17 mouse cellular contexts compared by ENCODE assay signal in the genomic region with DNA sequence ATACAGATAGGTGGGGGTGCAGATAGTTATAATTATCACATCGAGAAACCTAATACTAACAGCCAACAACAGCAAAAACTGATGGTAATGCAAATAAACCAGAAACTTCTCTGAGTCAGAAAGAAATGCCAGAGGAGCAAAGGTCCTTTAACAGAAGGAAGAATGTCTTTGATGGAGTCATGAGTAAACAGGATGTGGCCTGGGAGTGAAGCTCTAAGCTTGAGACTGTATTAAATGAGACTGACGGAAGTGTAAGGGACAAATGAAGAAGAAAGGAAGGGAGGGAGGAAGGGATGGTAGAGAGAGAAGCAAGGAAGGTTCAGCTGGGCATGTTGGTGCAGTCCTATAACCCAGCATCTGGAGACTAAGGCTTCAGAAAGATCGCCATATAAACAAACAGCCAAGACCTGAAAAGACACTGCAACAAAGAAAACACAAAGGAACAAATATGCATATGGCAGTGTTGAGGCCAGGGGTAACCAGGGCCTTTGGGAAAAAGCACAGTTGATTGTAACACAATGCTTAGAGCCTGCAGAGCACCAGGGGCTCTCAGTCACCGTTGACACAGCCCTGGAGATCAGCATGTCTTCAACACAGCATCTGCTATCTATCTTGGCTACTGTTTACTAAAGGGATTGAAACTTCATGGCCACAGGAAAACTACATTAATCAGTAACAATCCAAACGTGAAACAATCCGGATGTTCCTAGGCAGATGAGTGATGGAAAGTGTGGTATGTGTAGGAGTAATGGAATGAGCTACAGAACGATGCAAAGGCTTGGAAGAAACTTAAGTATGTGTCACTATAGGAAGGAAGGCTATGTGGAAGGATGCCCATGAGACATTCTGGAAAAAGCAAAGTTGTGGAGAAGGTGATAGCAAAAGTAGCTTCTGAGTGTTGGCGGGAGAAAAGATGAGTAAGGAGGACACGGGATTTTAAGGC.
A peak's percentile ranks its signal among the peaks of the same experiment; 100 is the strongest.
DNase-seq lines count a peak whose midpoint lies in the region; ATAC-seq and TF ChIP-seq lines count a peak whose summit lies in the region.
"Had no signal": no experiment of that assay in that cellular context is flagged by ENCODE, and none has a peak within 500 bp of the region (broad histone marks: within the 10 kb centered on the region; RNA-seq: fewer than 3 reads in every experiment).

No protein-coding gene starts in this region.

- TF ChIP-seq CTCF in stomach, postnatal 0 days (IDR thresholded peaks at IDR 0.05; ENCODE audit: low read depth) = no peak
- no peak for TF ChIP-seq CTCF in thymus, adult 2 months (IDR thresholded peaks at IDR 0.05; ENCODE audit: borderline replicate concordance, control insufficient read depth, extremely low read depth, insufficient read depth, low read length, poor library complexity)
- TF ChIP-seq CTCF in midbrain, postnatal 0 days (IDR thresholded peaks at IDR 0.05) = no peak

- no peak overlapping the region for H3K4me3 ChIP-seq in heart, embryonic 15.5 days
- H3K4me3 ChIP-seq in lung, embryonic 15.5 days = no peak overlapping the region
- no peak overlapping the region for H3K4me3 ChIP-seq in stomach, postnatal 0 days (ENCODE audit: low read depth, low read length)
- H3K4me3 ChIP-seq in thymus, adult 2 months (ENCODE audit: control insufficient read depth, insufficient read depth, low read length) = no peak overlapping the region
- H3K4me3 ChIP-seq in midbrain, postnatal 0 days (ENCODE audit: low read depth, low read length) = no peak overlapping the region
- H3K4me3 ChIP-seq: limb, embryonic 13.5 days; neural tube, embryonic 15.5 days had no signal

- H3K9ac ChIP-seq in heart, embryonic 15.5 days = no peak overlapping the region
- no peak overlapping the region for H3K9ac ChIP-seq in lung, embryonic 15.5 days
- H3K9ac ChIP-seq in stomach, postnatal 0 days (ENCODE audit: low read length) = no peak overlapping the region
- no peak overlapping the region for H3K9ac ChIP-seq in midbrain, postnatal 0 days (replicated peaks; ENCODE audit: low read length, poor library complexity, severe bottlenecking)
- H3K9ac ChIP-seq: forebrain, postnatal 0 days; limb, embryonic 13.5 days; neural tube, embryonic 15.5 days had no signal

- no peaks in the 10 kb centered on the region for H3K4me1 ChIP-seq in heart, embryonic 15.5 days (replicated peaks)
- H3K4me1 ChIP-seq in lung, embryonic 15.5 days = peaks cover 17% of the 10 kb centered on the region; the same call in 1 of the 2 replicates
- H3K4me1 ChIP-seq in stomach, postnatal 0 days (replicated peaks; ENCODE audit: control insufficient read depth, insufficient read depth) = no peaks in the 10 kb centered on the region
- H3K4me1 ChIP-seq in thymus, adult 2 months (replicated peaks; ENCODE audit: control insufficient read depth, insufficient read depth, low read length) = no peaks in the 10 kb centered on the region
- H3K4me1 ChIP-seq in midbrain, postnatal 0 days (ENCODE audit: insufficient read depth, low read length) = no peaks in the 10 kb centered on the region; the same call in 1 of the 2 replicates
- H3K4me1 ChIP-seq: limb, embryonic 13.5 days; neural tube, embryonic 15.5 days had no signal

- DNase-seq in heart, adult 18-20 months = no peak
- DNase-seq in lung, postnatal 4 days = no peak
- peak; percentile 45 for DNase-seq in induced T-regulatory cell, adult 2 months (ENCODE audit: low read depth)
- no peak for DNase-seq in stomach, postnatal 0 days (ENCODE audit: low spot score)
- no peak for DNase-seq in thymus, adult 2 months
- no peak for DNase-seq in midbrain, postnatal 0 days (ENCODE audit: low spot score)
- DNase-seq: adrenal gland, adult 8-10 months; cerebellum, postnatal 10 days; forebrain, postnatal 0 days; heart, postnatal 36 days; right cerebral cortex, adult 18-20 months; thymus, postnatal 14 days had no signal

- no peaks in the 10 kb centered on the region for H3K27me3 ChIP-seq in heart, embryonic 15.5 days
- no peaks in the 10 kb centered on the region for H3K27me3 ChIP-seq in lung, embryonic 15.5 days
- no peaks in the 10 kb centered on the region for H3K27me3 ChIP-seq in stomach, postnatal 0 days (ENCODE audit: control insufficient read depth, insufficient read depth, low read length)
- H3K27me3 ChIP-seq in thymus, adult 2 months (ENCODE audit: control insufficient read depth, insufficient read depth, low read length) = no peaks in the 10 kb centered on the region
- no peaks in the 10 kb centered on the region for H3K27me3 ChIP-seq in midbrain, postnatal 0 days (ENCODE audit: insufficient read depth, low read length)
- H3K27me3 ChIP-seq: limb, embryonic 13.5 days; neural tube, embryonic 15.5 days had no signal

- H3K36me3 ChIP-seq in heart, embryonic 15.5 days = no peaks in the 10 kb centered on the region
- H3K36me3 ChIP-seq in lung, embryonic 15.5 days = no peaks in the 10 kb centered on the region
- H3K36me3 ChIP-seq in stomach, postnatal 0 days (ENCODE audit: control insufficient read depth, insufficient read depth, low read length) = no peaks in the 10 kb centered on the region
- no peaks in the 10 kb centered on the region for H3K36me3 ChIP-seq in thymus, adult 2 months (ENCODE audit: control insufficient read depth, insufficient read depth, low read length)
- no peaks in the 10 kb centered on the region for H3K36me3 ChIP-seq in midbrain, postnatal 0 days (ENCODE audit: insufficient read depth, low read length)
- H3K36me3 ChIP-seq: limb, embryonic 13.5 days; neural tube, embryonic 15.5 days had no signal

- ATAC-seq in heart, embryonic 15.5 days (replicated peaks; ENCODE audit: insufficient number of reproducible peaks, insufficient read depth, low FRiP score, low read depth) = no peak
- peak; percentile 75 for ATAC-seq in lung, embryonic 15.5 days (ENCODE audit: borderline replicate concordance, extremely low read depth, low FRiP score, low TSS enrichment)
- peak; percentile 61 for ATAC-seq in stomach, postnatal 0 days (ENCODE audit: low FRiP score, low TSS enrichment)
- no peak for ATAC-seq in midbrain, postnatal 0 days (ENCODE audit: low FRiP score)
- ATAC-seq: forebrain, postnatal 0 days; midbrain, embryonic 16.5 days had no signal

- WGBS in heart, embryonic 15.5 days = 52% methylated on average over 9 of the region's 9 CpGs
- WGBS in lung, embryonic 15.5 days = 28% methylated on average over 9 of the region's 9 CpGs
- 37% methylated on average over 9 of the region's 9 CpGs for WGBS in stomach, postnatal 0 days
- WGBS in thymus, adult 2 months = 79% methylated on average over 9 of the region's 9 CpGs
- WGBS in midbrain, postnatal 0 days = 67% methylated on average over 9 of the region's 9 CpGs

- TF ChIP-seq POLR2A in thymus, adult 2 months (IDR thresholded peaks at IDR 0.05; ENCODE audit: control insufficient read depth, extremely low read depth, insufficient read depth, low read length, poor library complexity) = no peak

- H3K4me2 ChIP-seq in heart, embryonic 15.5 days = no peak overlapping the region
- H3K4me2 ChIP-seq in lung, embryonic 15.5 days = no peak overlapping the region
- H3K4me2 ChIP-seq in stomach, postnatal 0 days (replicated peaks; ENCODE audit: low read depth) = no peak overlapping the region
- H3K4me2 ChIP-seq in midbrain, postnatal 0 days (ENCODE audit: low read depth, low read length, poor library complexity, severe bottlenecking) = no peak overlapping the region
- H3K4me2 ChIP-seq: limb, embryonic 13.5 days; neural tube, embryonic 15.5 days had no signal

- 0 out of 2 replicates have a peak overlapping the region, but pooled peaks have one; percentile 9 for H3K27ac ChIP-seq in heart, embryonic 15.5 days
- H3K27ac ChIP-seq in lung, embryonic 15.5 days = peak overlapping the region; percentile 76
- peak overlapping the region; percentile 41; the same call in 1 of the 2 replicates for H3K27ac ChIP-seq in stomach, postnatal 0 days (replicated peaks)
- no peak overlapping the region for H3K27ac ChIP-seq in thymus, adult 2 months (ENCODE audit: control insufficient read depth, insufficient read depth, low read length)
- no peak overlapping the region for H3K27ac ChIP-seq in midbrain, postnatal 0 days (ENCODE audit: low read depth, low read length)
- H3K27ac ChIP-seq: limb, embryonic 13.5 days; neural tube, embryonic 15.5 days had no signal

- no peak for TF ChIP-seq EP300 in stomach, postnatal 0 days (optimal IDR thresholded peaks at IDR 0.05)

- H3K9me3 ChIP-seq in heart, embryonic 15.5 days (replicated peaks) = no peaks in the 10 kb centered on the region
- no peaks in the 10 kb centered on the region for H3K9me3 ChIP-seq in lung, embryonic 15.5 days
- H3K9me3 ChIP-seq in stomach, postnatal 0 days (ENCODE audit: control insufficient read depth, low read length) = no peaks in the 10 kb centered on the region
- H3K9me3 ChIP-seq in midbrain, postnatal 0 days (ENCODE audit: low read length) = no peaks in the 10 kb centered on the region
- H3K9me3 ChIP-seq: limb, embryonic 13.5 days; neural tube, embryonic 15.5 days had no signal

Comparison
In these comparisons a context has a peak if more than half of its experiments do, and no peak if none do; other contexts are left out.
1. ATAC-seq: peak in lung, embryonic 15.5 days (single experiment) and stomach, postnatal 0 days (single experiment); none in heart, embryonic 15.5 days (single experiment) and midbrain, postnatal 0 days (single experiment).
2. H3K27ac ChIP-seq: peak in heart, embryonic 15.5 days (single experiment), lung, embryonic 15.5 days (single experiment) and stomach, postnatal 0 days (single experiment); none in thymus, adult 2 months (single experiment) and midbrain, postnatal 0 days (single experiment).